Mouse (Mus musculus) adrenal gland, postnatal 25 days (tissue): ENCODE results near the gene Nfib. TPM values are rescaled to one million over a fixed set of nuclear protein-coding genes. Genes with fewer than 3 reads are reported as not detected.
A peak's percentile ranks its signal among the peaks of the same experiment; 100 is the strongest.

ENCODE experiments used
- DNase-seq: peaks from one replicate; pipeline ENCODE4 v3.0.0; 2021; ENCODE audit warnings: mixed read lengths
- total RNA-seq: library from RNA; stranded (reverse); gene quantifications from 2 replicates; pipeline ENCODE4 v1.2.3, GENCODE M21; 2021

The Nfib gene
- total RNA-seq, 1 experiment from 2014 or later: 134 TPM

- DNase-seq: peak; percentile 57
Observed at GRCm38 (mm10) chr4:82464051-82464632, 241.4 kb downstream of the Nfib start.

- no peak for DNase-seq
Observed at GRCm38 (mm10) chr4:82463189-82463715, 242.3 kb downstream of the Nfib start.

- no peak for DNase-seq
Observed at GRCm38 (mm10) chr4:82461676-82462075, 243.9 kb downstream of the Nfib start.

GRCm38 (mm10) chr4:82458895-82459294 lies 246.7 kb downstream of the Nfib start:
- no peak for DNase-seq

- DNase-seq: no peak
Observed at GRCm38 (mm10) chr4:82456908-82457307, 248.6 kb downstream of the Nfib start.

GRCm38 (mm10) chr4:82456323-82456713 lies 249.2 kb downstream of the Nfib start:
- no peak for DNase-seq

- no peak for DNase-seq
Observed at GRCm38 (mm10) chr4:82455617-82456322, 249.8 kb downstream of the Nfib start.

GRCm38 (mm10) chr4:82454989-82455388 lies 250.6 kb downstream of the Nfib start:
- no peak for DNase-seq

GRCm38 (mm10) chr4:82453341-82453740 lies 252.2 kb downstream of the Nfib start:
- DNase-seq: no peak

GRCm38 (mm10) chr4:82452905-82453304 lies 252.6 kb downstream of the Nfib start:
- no peak for DNase-seq

- DNase-seq: peak; percentile 68
Observed at GRCm38 (mm10) chr4:82447061-82447671, 258.4 kb downstream of the Nfib start.

GRCm38 (mm10) chr4:82444078-82444477 lies 261.5 kb downstream of the Nfib start:
- no peak for DNase-seq

GRCm38 (mm10) chr4:82443441-82443840 lies 262.1 kb downstream of the Nfib start:
- no peak for DNase-seq

- no peak for DNase-seq
Observed at GRCm38 (mm10) chr4:82443003-82443402, 262.5 kb downstream of the Nfib start.

GRCm38 (mm10) chr4:82440606-82441005 lies 264.9 kb downstream of the Nfib start:
- no peak for DNase-seq

GRCm38 (mm10) chr4:82439813-82440212 lies 265.7 kb downstream of the Nfib start:
- DNase-seq: no peak

- DNase-seq: no peak
Observed at GRCm38 (mm10) chr4:82438631-82439030, 266.9 kb downstream of the Nfib start.

- no peak for DNase-seq
Observed at GRCm38 (mm10) chr4:82437533-82438318, 267.8 kb downstream of the Nfib start.

- no peak for DNase-seq
Observed at GRCm38 (mm10) chr4:82436656-82437055, 268.9 kb downstream of the Nfib start.

- peak; percentile 8 for DNase-seq
Observed at GRCm38 (mm10) chr4:82435716-82436115, 269.8 kb downstream of the Nfib start.

- DNase-seq: no peak
Observed at GRCm38 (mm10) chr4:82433926-82434705, 271.4 kb downstream of the Nfib start.

GRCm38 (mm10) chr4:82431831-82432230 lies 273.7 kb downstream of the Nfib start:
- no peak for DNase-seq
